Mouse (Mus musculus): ENCODE results near the gene Lsr. TPM values are rescaled to one million over a fixed set of nuclear protein-coding genes. Genes with fewer than 3 reads are reported as not detected.
"Not testable (repeated sequence)": the region's sequence is repeated elsewhere in the genome, so short reads cannot be mapped to it uniquely, and the experiment has no call there.

Gene Lsr
- total RNA-seq, 2 experiments from 2014 or later, result not detected

DNA sequence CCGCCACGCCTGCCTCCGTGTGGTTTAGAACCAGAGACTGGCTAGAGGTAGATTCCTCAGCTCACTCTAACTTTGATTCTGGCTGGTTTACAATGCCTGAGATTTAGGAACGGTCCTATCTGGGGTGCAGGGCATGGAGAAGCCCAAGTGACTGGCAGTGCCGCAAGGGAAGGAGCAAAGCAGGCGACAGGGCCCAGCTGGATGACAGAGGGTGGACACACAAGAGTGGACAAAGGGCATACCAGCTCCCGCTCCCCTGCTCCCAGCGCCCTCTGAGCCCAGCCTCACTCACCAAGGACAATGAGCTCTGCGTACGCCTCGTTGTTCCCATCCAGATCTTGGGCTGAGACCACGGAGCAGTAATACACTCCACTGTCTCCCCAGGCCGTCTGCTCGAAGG is 7.6 kb downstream of the Lsr start:
- no peak for ATAC-seq (replicated peaks; ENCODE audit: low FRiP score, poor library complexity, severe bottlenecking)

GRCm38 (mm10) chr7:30964366-30964765 is 8.9 kb downstream of the Lsr start:
- no peak for ATAC-seq (replicated peaks; ENCODE audit: low FRiP score, poor library complexity, severe bottlenecking)

GRCm38 (mm10) chr7:30962862-30963261 is 10.4 kb downstream of the Lsr start:
- no peak for ATAC-seq (replicated peaks; ENCODE audit: low FRiP score, poor library complexity, severe bottlenecking)

GRCm38 (mm10) chr7:30959786-30960349 is 13.4 kb downstream of the Lsr start:
- no peak for ATAC-seq (replicated peaks; ENCODE audit: low FRiP score, poor library complexity, severe bottlenecking)

DNA sequence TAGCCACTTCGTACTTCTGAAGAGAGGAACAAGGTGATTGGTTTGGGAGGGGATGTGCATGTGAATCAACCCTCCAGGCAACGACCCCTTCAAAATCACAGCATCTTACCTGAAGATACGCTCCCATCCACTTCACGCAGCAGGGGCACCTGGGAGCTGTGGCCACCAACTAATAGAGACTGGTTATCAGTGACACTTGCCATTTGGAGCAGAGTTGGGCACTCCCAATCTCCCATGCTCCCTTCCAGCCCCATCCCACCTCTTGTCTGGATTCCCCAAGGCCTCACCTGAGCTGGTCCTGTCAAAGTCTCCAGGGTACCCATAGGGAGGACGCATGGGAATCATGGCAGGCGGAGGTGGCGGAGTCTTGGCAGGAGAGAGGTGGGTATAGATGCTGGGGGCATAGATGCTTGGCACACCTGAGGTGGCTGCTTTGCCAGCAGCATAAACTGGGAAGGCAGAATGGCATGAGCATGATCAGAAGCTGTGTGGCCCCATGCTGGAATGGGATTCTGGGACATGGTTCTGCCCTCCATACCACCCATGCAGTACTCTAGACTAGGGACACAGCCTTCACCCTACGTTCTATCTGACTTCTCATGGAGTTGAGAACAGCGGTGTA is 14.3 kb downstream of the Lsr start:
- ATAC-seq (replicated peaks; ENCODE audit: low FRiP score, poor library complexity, severe bottlenecking), result no peak

- ATAC-seq (replicated peaks; ENCODE audit: low FRiP score, poor library complexity, severe bottlenecking), result no peak
These were observed 15.0 kb downstream of the Lsr start for GRCm38 (mm10) chr7:30958109-30958865.

DNA sequence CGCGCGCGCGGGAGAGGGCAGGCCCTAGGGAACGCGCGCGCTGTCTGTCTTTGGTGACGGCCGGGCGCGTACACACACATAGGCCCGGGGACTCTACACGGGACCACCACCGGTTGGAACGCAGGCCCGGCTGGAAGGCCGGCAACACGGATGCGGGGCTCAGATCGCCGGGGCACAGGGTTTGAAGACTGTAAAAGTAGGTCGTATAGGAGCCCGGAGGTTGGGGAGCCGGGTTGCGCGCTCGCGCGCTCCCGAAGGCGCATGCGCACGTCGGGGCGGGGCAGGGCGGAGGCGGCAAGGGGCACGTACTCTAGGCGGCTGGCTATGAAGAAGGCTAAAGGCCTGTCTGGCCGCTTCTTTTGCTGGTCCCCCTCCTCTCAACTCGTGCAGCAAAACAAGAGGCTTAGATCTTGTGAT is 15.9 kb downstream of the Lsr start:
- peak; percentile 76 for ATAC-seq (replicated peaks; ENCODE audit: low FRiP score, poor library complexity, severe bottlenecking)

GRCm38 (mm10) chr7:30956756-30957366 is 16.4 kb downstream of the Lsr start, which contains the start of gene Usf2:
Gene Usf2, minus strand, starts transcription at chr7:30956803.
- 0 out of 2 replicates have a peak, but pooled peaks have one; percentile 32 for ATAC-seq (replicated peaks; ENCODE audit: low FRiP score, poor library complexity, severe bottlenecking)

DNA sequence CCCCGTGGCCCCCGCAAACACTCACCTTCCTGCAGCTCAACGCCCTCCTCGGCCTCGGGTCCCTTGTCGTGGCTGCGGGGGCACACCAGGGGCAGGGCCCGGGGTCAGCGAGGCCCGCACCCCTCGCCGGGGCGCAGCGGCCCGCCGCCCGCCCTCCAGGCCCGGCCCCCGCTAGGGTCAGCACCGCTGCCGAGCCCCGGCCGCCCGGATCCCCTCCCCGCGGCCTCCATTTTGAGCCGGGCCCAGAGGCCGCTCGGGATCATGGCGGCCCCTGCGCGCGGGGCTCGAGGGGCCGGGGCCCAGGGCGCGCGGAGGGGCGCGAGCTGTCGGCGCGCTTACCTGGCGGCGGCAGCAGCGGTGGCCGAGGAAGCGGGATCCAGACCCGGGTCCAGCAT is 16.9 kb downstream of the Lsr start:
- no peak for ATAC-seq (replicated peaks; ENCODE audit: low FRiP score, poor library complexity, severe bottlenecking)

DNA sequence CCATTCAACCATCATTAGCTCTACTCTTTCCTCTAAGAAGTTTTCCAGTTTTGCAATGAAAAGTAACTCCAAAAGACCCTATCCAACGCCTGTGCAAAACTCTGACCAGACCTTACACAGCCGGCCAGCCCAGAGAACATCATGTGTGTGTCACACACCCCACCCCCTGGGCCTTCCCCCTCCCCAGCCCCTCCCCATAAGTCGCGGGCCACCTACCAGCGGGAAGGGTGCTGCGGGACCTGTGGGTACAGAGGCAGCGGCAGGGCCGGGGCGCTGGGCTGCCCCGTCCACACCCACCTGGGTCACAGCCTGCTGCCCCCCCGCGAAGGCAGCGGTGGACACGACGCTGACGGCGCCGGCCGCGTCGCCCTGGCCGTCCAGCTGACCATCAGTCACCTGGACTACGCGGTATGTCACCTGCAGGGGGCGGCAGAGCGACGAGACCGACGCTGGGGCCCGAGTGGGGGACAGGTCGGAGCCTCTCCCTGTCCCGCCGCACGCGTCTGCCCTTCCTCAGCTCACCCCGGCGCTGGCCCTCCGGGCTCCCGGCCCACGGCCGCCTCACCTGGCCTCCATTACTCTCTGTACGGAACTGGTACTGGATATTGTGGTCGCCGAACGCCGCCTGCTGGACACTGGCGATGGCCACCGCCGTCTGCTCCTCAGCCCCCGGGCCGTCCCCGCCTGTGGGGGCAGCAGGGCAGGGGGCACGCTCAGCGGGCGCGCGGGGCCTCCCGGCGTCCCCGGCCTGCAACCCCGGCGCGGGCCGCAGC is 17.5 kb downstream of the Lsr start:
- ATAC-seq (replicated peaks; ENCODE audit: low FRiP score, poor library complexity, severe bottlenecking), result peak; percentile 77

DNA sequence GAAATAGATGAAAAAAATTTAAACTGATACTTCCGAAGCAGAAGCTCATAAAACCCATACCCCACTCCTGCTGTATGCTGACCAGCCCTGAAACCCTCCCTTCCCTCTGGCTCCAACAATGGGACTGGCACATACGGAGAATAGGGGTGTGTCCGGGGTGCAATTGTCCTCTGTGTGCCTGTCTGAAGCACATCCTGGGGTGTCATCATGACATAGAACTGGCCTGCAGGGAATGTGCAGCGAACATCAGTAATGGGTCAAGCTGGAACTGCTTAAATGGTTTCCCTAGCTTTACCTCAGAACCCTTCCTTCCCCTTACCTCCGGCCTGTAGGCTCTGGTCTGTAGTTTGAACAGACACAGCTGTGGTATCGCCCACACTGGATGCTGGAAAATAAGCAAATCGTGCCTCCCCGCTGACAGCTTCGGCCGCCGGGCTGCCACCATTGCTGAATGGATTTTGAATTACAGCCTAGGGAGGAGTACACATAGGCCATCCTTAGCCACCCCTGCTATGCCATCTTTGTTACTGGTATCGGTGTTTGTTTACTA is 18.2 kb downstream of the Lsr start:
- no peak for ATAC-seq (replicated peaks; ENCODE audit: low FRiP score, poor library complexity, severe bottlenecking)

DNA sequence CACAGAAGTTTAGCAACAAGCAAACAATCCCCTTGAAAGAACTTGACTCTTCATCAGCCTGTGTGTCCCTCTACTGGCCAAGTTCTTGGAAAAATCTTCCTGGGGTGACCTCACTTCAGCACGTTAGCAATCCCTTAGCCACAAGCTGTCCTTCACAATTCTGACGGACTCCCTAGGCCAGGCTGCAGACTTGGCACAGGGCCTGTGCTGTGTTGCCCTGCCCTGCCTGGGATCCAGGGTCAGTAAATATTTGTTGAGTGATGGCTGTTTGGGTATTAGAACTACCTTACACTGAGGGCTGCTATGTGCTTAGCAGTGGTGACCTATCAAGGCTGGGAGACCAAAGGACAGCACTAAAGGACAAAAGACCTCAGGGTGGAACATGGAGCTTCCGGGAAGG is 19.2 kb downstream of the Lsr start:
- no peak for ATAC-seq (replicated peaks; ENCODE audit: low FRiP score, poor library complexity, severe bottlenecking)

- ATAC-seq (replicated peaks; ENCODE audit: low FRiP score, poor library complexity, severe bottlenecking), result no peak
These were observed 19.8 kb downstream of the Lsr start for GRCm38 (mm10) chr7:30953459-30953858.

- no peak for ATAC-seq (replicated peaks; ENCODE audit: low FRiP score, poor library complexity, severe bottlenecking)
These were observed 20.6 kb downstream of the Lsr start for GRCm38 (mm10) chr7:30952441-30953265.

DNA sequence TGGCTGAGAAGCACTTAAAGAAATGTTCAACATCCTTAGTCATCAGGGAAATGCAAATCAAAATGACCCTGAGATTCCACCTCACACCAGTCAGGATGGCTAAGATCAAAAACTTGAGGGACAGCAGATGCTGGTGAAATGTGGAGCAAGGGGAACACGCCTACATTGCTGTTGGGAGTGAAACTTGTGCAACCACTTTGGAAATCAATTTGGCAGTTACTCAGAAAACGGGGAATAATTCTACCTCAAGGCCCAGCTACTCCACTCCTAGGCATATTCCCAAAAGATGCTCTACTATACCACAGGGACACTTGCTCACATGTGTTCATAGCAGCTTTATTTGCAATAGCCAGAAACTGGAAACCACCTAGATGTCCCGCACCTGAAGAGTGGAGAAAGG is 23.4 kb downstream of the Lsr start:
- ATAC-seq (replicated peaks; ENCODE audit: low FRiP score, poor library complexity, severe bottlenecking), result not testable (repeated sequence)

GRCm38 (mm10) chr7:30945876-30946275 is 27.4 kb downstream of the Lsr start:
- no peak for ATAC-seq (replicated peaks; ENCODE audit: low FRiP score, poor library complexity, severe bottlenecking)

DNA sequence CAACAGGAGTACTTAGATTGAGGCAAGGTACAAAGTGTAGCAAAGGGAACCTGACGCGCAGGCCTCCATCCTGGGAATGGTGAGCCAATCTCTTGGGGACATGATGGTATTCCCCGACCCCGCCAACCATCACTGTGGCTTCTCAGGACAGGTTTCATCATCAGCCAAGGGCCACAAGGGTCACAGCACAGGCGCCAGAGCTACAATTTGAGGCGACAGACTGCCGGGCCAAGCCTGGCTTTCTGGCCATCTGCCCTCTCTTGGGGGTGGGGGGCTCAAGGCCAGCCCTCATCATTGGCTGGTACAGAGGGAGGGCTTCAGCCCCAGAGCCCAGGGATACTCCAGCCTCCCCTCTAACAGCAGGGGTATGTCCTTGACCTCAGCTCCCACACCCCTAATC is 27.8 kb downstream of the Lsr start:
- not testable (repeated sequence) for ATAC-seq (replicated peaks; ENCODE audit: low FRiP score, poor library complexity, severe bottlenecking)

DNA sequence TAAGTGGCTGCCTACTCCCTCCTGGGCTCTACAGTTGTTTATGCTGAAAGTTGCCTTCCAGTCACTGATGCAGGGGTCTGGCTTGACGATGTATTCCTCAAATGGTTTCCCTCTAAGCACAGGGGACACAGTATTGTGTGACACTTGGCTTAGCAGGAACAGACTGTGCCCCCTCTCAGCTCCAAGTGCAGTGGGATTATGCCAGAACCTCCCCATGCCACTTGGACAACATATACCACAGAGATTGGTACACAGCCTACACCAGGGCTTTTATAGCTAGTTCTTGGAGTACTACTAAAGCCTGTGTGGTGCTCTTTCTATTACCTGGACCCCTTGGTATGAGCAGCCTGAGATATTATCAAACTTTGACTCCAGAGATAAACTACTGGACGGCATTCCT is 28.6 kb downstream of the Lsr start:
- ATAC-seq (replicated peaks; ENCODE audit: low FRiP score, poor library complexity, severe bottlenecking), result not testable (repeated sequence)

Measured in erythroid progenitor cell, adult 5-6 weeks (primary cell).